10 mouse cellular contexts compared by ENCODE assay signal in genomic region chr1:58952997-58953396, GRCm38 (mm10). TPM values are rescaled to one million over a fixed set of nuclear protein-coding genes. Genes with fewer than 3 reads are reported as not detected.
DNase-seq lines count a peak whose midpoint lies in the region; ATAC-seq and TF ChIP-seq lines count a peak whose summit lies in the region.
"Had no signal": no experiment of that assay in that cellular context is flagged by ENCODE, and none has a peak within 500 bp of the region (broad histone marks: within the 10 kb centered on the region; RNA-seq: fewer than 3 reads in every experiment).

No protein-coding gene starts in this region.

- H3K36me3 ChIP-seq in heart, embryonic 11.5 days (ENCODE audit: control insufficient read depth, insufficient read depth, low read length) = no peaks in the 10 kb centered on the region
- H3K36me3 ChIP-seq in spleen, adult 2 months (ENCODE audit: control insufficient read depth, insufficient read depth, low read length) = no peaks in the 10 kb centered on the region
- H3K36me3 ChIP-seq in liver, embryonic 12.5 days = peaks cover 24% of the 10 kb centered on the region
- H3K36me3 ChIP-seq: limb, embryonic 15.5 days; midbrain, embryonic 15.5 days; neural tube, embryonic 13.5 days had no signal

- no peaks in the 10 kb centered on the region for H3K9me3 ChIP-seq in heart, embryonic 11.5 days (replicated peaks; ENCODE audit: control insufficient read depth, low read length)
- no peaks in the 10 kb centered on the region for H3K9me3 ChIP-seq in liver, embryonic 12.5 days (replicated peaks)
- H3K9me3 ChIP-seq: limb, embryonic 15.5 days; midbrain, embryonic 15.5 days; neural tube, embryonic 13.5 days had no signal

- H3K27ac ChIP-seq in heart, embryonic 11.5 days (ENCODE audit: low read depth, low read length) = peak overlapping the region; percentile 85
- peak overlapping the region; percentile 94 for H3K27ac ChIP-seq in spleen, adult 2 months (ENCODE audit: insufficient read depth, low read length)
- peak overlapping the region; percentile 96 for H3K27ac ChIP-seq in liver, embryonic 12.5 days
- H3K27ac ChIP-seq: limb, embryonic 15.5 days; midbrain, embryonic 15.5 days; neural tube, embryonic 13.5 days had no signal

- 46% methylated on average over 4 of the region's 4 CpGs for WGBS in heart, embryonic 11.5 days (ENCODE audit: insufficient replicate concordance)
- 33% methylated on average over 4 of the region's 4 CpGs for WGBS in spleen, adult 2 months
- 44% methylated on average over 4 of the region's 4 CpGs for WGBS in liver, embryonic 12.5 days (ENCODE audit: insufficient replicate concordance)

- no peak for TF ChIP-seq POLR2A in spleen, adult 2 months (IDR thresholded peaks at IDR 0.05; ENCODE audit: low read depth, low read length)

- H3K27me3 ChIP-seq in heart, embryonic 11.5 days (ENCODE audit: control insufficient read depth, insufficient read depth, low read length) = no peaks in the 10 kb centered on the region
- H3K27me3 ChIP-seq in spleen, adult 2 months (ENCODE audit: control insufficient read depth, insufficient read depth, low read length) = no peaks in the 10 kb centered on the region
- no peaks in the 10 kb centered on the region for H3K27me3 ChIP-seq in liver, embryonic 12.5 days (replicated peaks)
- H3K27me3 ChIP-seq: limb, embryonic 15.5 days; midbrain, embryonic 15.5 days; neural tube, embryonic 13.5 days had no signal

- H3K4me3 ChIP-seq in heart, embryonic 11.5 days (ENCODE audit: low read depth, low read length) = no peak overlapping the region
- H3K4me3 ChIP-seq in spleen, adult 2 months (ENCODE audit: extremely low read depth, insufficient read depth, insufficient read length) = no peak overlapping the region
- H3K4me3 ChIP-seq in liver, embryonic 12.5 days = peak overlapping the region; percentile 55; the same call in 1 of the 2 replicates
- H3K4me3 ChIP-seq: limb, embryonic 15.5 days; midbrain, embryonic 15.5 days; neural tube, embryonic 13.5 days had no signal

- no peak for ATAC-seq in heart, embryonic 11.5 days (replicated peaks; ENCODE audit: insufficient number of reproducible peaks, low FRiP score, low TSS enrichment)
- ATAC-seq in liver, embryonic 12.5 days = no peak
- ATAC-seq: midbrain, embryonic 15.5 days had no signal

- DNase-seq in heart, adult 9 months (ENCODE audit: low spot score in 2 of 2) = no peak
- no peak for DNase-seq in spleen, adult 2 months (ENCODE audit: low read depth in 1 of 2, low spot score in 2 of 2)
- no peak for DNase-seq in spleen, adult 18-20 months
- DNase-seq in adrenal gland, adult 18-20 months (ENCODE audit: low spot score in 2 of 2) = no peak
- DNase-seq in right cerebral cortex, postnatal 36 days (ENCODE audit: low spot score in 2 of 2) = no peak

- no peak overlapping the region for H3K9ac ChIP-seq in heart, embryonic 11.5 days (ENCODE audit: low read depth, low read length)
- peak overlapping the region; percentile 69 for H3K9ac ChIP-seq in liver, embryonic 12.5 days
- H3K9ac ChIP-seq: limb, embryonic 15.5 days; midbrain, embryonic 15.5 days; neural tube, embryonic 13.5 days had no signal

- 0 out of 2 replicates have a peak overlapping the region, but pooled peaks have one; percentile 0 for H3K4me2 ChIP-seq in heart, embryonic 11.5 days
- peak overlapping the region; percentile 70 for H3K4me2 ChIP-seq in liver, embryonic 12.5 days
- H3K4me2 ChIP-seq: limb, embryonic 15.5 days; midbrain, embryonic 15.5 days; neural tube, embryonic 13.5 days had no signal

- TF ChIP-seq CTCF in spleen, adult 2 months (IDR thresholded peaks at IDR 0.05; ENCODE audit: extremely low read depth, insufficient read depth, insufficient read length, insufficient replicate concordance) = no peak

- H3K4me1 ChIP-seq in heart, embryonic 11.5 days (ENCODE audit: control insufficient read depth, insufficient read depth, low read length) = peaks cover 67% of the 10 kb centered on the region
- peaks cover 47% of the 10 kb centered on the region for H3K4me1 ChIP-seq in spleen, adult 2 months (ENCODE audit: control insufficient read depth, insufficient read depth, insufficient read length)
- H3K4me1 ChIP-seq in liver, embryonic 12.5 days = peaks cover 90% of the 10 kb centered on the region

RNA-seq across cellular contexts. Expression of gene Trak2, which starts 20.2 kb away (rescaled TPM):
- 29.8 and 33.9 TPM in 2 replicates for polyA plus RNA-seq in heart, embryonic 11.5 days (2014; fragmentation: Nextera tagmentation; extraction: Ambion mirVana)
- polyA plus RNA-seq in spleen, adult 2 months (2012; rRNA removed) = 47.4 and 51.6 TPM in 2 replicates
- polyA plus RNA-seq in liver, embryonic 12.5 days (2016; fragmentation: Nextera tagmentation; extraction: Ambion mirVana) = 56.5 and 59.8 TPM in 2 replicates
- 10 to 100 TPM; 46.3 to 70.8 TPM for total RNA-seq in adrenal gland, adult 18-20 months (2021)

RNA-seq across cellular contexts. Expression of gene Stradb, which starts 20.3 kb away (rescaled TPM):
- polyA plus RNA-seq in heart, embryonic 11.5 days (2014; fragmentation: Nextera tagmentation; extraction: Ambion mirVana) = 26.9 and 27.5 TPM in 2 replicates
- 8.9 and 10.5 TPM in 2 replicates for polyA plus RNA-seq in spleen, adult 2 months (2012; rRNA removed)
- polyA plus RNA-seq in liver, embryonic 12.5 days (2016; fragmentation: Nextera tagmentation; extraction: Ambion mirVana) = 37.5 and 38.4 TPM in 2 replicates
- total RNA-seq in adrenal gland, adult 18-20 months (2021) = 10 to 100 TPM; 32.7 to 47.4 TPM
